Mouse (Mus musculus): ENCODE data around the gene Cntd1. TPM values are rescaled to one million over a fixed set of nuclear protein-coding genes. Genes with fewer than 3 reads are reported as not detected.

Gene Cntd1
- total RNA-seq, 2 experiments from 2014 or later = 0.20 to 0.36 TPM

DNA sequence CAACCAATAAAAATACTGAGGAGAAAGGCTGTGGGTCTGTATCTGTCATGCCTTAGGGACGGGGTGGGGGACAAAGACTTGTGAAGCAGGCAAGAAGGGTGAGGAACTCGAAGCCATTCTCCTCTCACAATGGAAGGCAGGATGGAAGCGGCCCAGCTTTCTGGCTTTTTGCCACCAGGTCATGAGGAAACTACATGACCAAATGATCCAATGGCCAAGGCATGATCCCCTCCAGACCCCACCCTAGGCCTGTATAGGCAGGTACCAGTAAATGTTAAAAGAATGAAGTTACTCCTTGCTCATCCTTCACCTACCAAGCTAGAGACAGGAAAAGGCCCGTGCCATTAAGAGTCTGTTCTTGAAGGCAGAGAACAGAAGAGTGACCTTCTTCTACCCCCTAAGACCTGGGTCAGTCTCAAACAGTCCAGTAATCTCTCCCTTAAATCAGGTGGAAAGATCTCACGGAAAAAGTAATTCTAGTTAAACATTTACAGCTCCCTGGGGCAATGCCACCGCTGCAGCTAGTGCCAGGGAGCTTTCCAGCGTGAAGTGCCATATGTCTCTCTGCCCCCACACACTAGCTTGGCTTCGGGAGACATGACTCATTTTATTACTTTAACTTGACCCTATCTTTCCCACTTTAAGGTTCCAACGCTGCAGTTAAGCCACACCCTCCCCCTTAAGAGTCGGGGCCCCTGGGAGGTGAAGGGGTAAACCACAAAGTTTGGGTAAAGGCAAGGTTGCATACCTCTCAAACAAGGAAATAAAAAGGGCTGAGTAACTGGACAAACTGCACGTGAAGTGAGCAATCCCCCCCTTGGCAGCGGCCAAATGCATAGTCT, 1.2 kb upstream of the Cntd1 start:
- intact Hi-C loops (cut with DNase I) = no loop called here
- Histone ChIP-seq H3K27ac (no peak overlapping the region), H3K4me3 (peak overlapping the region; percentile 84)
- TF ChIP-seq CTCF (IDR thresholded peaks at IDR 0.05) = no peak
- no peak for DNase-seq

GRCm38 (mm10) chr11:101279193-101279569, 369 bp downstream of the Cntd1 start:
- intact Hi-C loops (cut with DNase I) = no loop called here
- no peak for TF ChIP-seq CTCF (IDR thresholded peaks at IDR 0.05)
- no peak for DNase-seq
- H3K4me3 ChIP-seq = peak overlapping the region; percentile 84
- H3K27ac ChIP-seq = peak overlapping the region; percentile 92

DNA sequence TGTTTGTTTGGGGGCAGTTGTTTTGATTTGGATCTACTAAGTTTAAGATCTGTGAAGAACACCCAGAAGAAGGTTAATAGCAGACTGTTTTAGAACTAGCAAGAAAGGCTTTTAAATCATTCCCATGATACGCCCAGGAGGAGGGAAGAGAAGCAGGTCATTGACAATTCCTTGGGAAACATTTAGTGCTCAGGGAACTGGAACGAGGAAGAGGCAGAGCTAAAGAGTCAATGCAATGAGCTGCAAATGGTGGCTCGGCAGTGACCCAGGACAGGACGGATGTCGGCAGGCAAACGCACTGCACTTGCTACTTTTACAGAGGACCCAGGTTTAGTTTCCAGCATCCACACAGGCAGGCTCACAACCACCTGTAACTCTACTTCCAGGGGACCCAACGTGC, 2.0 kb downstream of the Cntd1 start:
- no peak for DNase-seq
- intact Hi-C loops (cut with DNase I) = no loop called here
- H3K4me3 ChIP-seq = no peak overlapping the region
- no peak for TF ChIP-seq CTCF (IDR thresholded peaks at IDR 0.05)
- no peak overlapping the region for H3K27ac ChIP-seq

GRCm38 (mm10) chr11:101282896-101283295, 4.1 kb downstream of the Cntd1 start:
- DNase-seq = no peak
- intact Hi-C loops (cut with DNase I) = no loop called here
- Histone ChIP-seq H3K4me3 (no peak overlapping the region), H3K27ac (no peak overlapping the region)
- TF ChIP-seq CTCF (IDR thresholded peaks at IDR 0.05) = no peak

DNA sequence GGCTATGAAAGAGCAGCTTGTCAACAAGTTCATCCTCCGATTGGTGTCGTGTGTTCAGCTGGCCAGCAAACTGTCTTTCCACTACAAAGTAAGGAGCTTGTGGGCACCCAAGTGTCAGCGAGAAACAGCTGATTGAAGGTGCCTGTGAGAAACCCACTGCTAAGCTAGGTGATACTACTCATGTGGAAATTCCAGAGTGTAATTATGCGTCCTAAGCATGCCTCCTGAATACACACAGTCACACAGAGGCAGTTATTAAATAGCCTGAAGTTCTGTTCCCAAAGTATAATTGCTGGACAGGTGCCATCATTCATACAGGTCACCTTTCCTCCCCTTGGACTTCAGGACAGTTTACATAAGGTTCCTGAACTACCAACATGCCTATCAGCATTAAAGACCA, 5.0 kb downstream of the Cntd1 start:
- Histone ChIP-seq H3K4me3 (no peak overlapping the region), H3K27ac (no peak overlapping the region)
- no peak for DNase-seq
- intact Hi-C loops (cut with DNase I) = no loop called here
- no peak for TF ChIP-seq CTCF (IDR thresholded peaks at IDR 0.05)

GRCm38 (mm10) chr11:101287306-101287705, 8.5 kb downstream of the Cntd1 start:
- TF ChIP-seq CTCF (IDR thresholded peaks at IDR 0.05) = no peak
- Histone ChIP-seq H3K4me3 (no peak overlapping the region), H3K27ac (no peak overlapping the region)
- DNase-seq = no peak
- intact Hi-C loops (cut with DNase I) = no loop called here

GRCm38 (mm10) chr11:101291231-101291630, 12.4 kb downstream of the Cntd1 start:
- no peak overlapping the region for H3K4me3 ChIP-seq
- intact Hi-C loops (cut with DNase I) = no loop called here
- no peak overlapping the region for H3K27ac ChIP-seq
- DNase-seq = no peak
- no peak for TF ChIP-seq CTCF (IDR thresholded peaks at IDR 0.05)

- TF ChIP-seq CTCF (IDR thresholded peaks at IDR 0.05) = no peak
- no peak overlapping the region for H3K27ac ChIP-seq
- intact Hi-C loops (cut with DNase I) = no loop called here
- DNase-seq = no peak
- no peak overlapping the region for H3K4me3 ChIP-seq
These were observed 16.4 kb downstream of the Cntd1 start for GRCm38 (mm10) chr11:101295191-101295590.

DNA sequence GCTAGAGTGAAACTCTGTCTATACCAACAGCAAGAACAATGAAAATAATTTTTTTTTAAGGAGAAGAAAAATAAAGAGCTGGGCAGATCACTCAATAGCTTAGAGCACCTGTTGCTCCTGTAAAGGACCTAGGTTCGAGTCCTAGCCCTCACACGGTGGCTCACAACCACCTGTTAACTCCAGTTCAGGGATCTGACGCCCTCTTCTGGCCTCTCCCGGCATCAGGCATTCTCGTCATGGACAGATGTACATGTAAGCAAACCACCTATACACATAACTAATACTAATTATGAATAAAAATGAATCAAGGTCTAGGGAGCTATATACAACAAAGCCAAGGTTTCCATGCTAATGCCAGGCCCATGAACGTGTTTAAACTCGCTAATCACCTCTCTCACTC, 22.1 kb downstream of the Cntd1 start:
- TF ChIP-seq CTCF (IDR thresholded peaks at IDR 0.05) = no peak
- no peak for DNase-seq
- Histone ChIP-seq H3K27ac (no peak overlapping the region), H3K4me3 (peak overlapping the region; percentile 91)
- intact Hi-C loops (cut with DNase I) = loop anchor here (5.0 kb wide), 1 partner anchor 49 kb away; the partner anchor contains the start of gene Vps25

DNA sequence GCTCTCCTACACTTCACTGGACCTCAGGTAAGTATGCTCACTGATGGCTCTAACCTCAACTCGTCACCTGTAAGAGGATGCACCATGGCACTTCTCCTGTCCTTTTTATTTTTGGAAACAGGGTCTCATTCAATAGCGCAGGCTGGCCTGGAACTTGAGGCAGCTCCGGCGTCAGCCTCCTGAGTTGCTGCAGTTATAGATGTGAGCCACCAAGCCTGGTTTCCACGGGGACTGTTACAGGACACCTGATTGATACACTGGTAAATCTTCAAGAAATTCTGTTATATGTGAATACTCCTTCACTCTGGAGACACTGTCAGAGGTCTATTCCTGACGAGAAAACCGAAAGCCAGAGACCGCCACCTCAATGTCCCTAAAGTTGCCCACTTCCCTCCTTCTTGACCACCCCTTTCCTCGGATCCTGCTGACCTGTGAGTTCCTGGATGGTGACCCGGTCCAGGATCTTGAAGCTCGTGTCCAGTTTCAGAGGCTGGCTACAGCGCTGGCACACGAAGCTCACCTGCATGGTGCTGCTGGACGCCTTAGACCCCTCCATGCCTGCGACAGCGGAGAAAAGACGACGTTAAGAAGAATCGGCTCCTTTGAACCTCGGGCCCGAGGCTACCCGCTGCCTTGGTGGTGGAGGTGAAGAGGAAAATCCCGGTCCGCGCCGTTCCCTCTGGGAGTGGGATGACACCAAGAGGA, 22.6 kb downstream of the Cntd1 start:
- intact Hi-C loops (cut with DNase I) = loop anchor here (1.0 to 5.0 kb wide), 2 partner anchors 49 to 90 kb away; partner anchors contain the start of gene Vps25
- H3K27ac ChIP-seq = peak overlapping the region; percentile 94
- peak overlapping the region; percentile 91 for H3K4me3 ChIP-seq
- DNase-seq = no peak
- TF ChIP-seq CTCF (IDR thresholded peaks at IDR 0.05) = no peak

DNA sequence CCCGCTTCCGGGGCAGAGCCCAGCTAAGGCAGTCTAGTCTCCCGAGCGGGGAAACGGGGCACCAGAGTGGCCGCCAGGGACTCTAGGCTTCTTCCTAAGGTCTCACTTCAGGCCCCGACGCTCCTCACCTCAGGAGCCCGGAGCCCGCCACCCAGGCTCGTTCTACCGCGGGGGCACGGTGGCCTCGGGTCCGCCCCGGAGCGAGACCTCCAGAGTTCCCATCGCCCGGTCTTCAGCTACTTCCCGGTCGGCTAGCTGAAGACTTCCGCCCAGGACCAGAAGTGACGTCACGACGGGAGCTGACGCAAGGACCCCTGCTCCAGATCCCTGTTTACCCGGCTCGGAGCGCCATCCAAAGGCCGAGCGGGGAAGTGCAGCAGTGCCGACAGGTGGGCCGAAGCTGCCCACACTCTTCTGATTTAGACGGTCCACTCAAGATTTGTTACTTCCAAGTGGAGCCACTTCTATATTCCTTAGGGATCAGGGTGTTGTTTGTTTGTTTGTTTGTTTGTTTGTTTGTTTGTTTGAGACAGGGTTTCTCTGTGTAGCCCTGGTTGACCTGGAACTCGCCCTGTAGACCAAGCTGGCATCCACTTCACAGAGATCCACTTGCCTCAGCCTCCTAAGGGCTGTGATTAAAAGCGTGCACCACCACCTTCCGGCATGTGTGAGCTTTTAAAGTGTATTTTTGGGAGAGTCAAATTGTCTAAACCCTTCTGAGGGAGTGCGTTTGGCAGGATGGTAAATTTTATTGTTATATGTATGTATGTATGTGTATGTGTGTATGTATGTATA, 23.4 kb downstream of the Cntd1 start, which contains the start of gene Becn1:
Gene Becn1 (minus strand): TSS at position 283 of the 795 bp plus-strand sequence.
- DNase-seq = peak; percentile 98
- peak; percentile 97 for TF ChIP-seq CTCF (IDR thresholded peaks at IDR 0.05)
- intact Hi-C loops (cut with DNase I) = loop anchor here (1.0 to 5.0 kb wide), 2 partner anchors 50 to 91 kb away; partner anchors contain the start of gene Vps25
- H3K27ac ChIP-seq = peak within 1 kb of the TSS; percentile 94
- peak within 1 kb of the TSS; percentile 91 for H3K4me3 ChIP-seq

- H3K4me3 ChIP-seq = no peak overlapping the region
- intact Hi-C loops (cut with DNase I) = no loop called here
- DNase-seq = no peak
- no peak overlapping the region for H3K27ac ChIP-seq
- no peak for TF ChIP-seq CTCF (IDR thresholded peaks at IDR 0.05)
These were observed 28.9 kb downstream of the Cntd1 start for GRCm38 (mm10) chr11:101307744-101308143.

Data from gastrocnemius, adult 2 months (tissue).